Mouse (Mus musculus): ENCODE measurements at regions not wholly inside any gene's neighbourhood (a gene's known extent, or its start where the extent isn't known, plus 50 kb on each side); places are given as distances from the start of the nearest gene placed in this dataset.

GRCm38 (mm10) chr15:97502056-97502455 lies 203.6 kb downstream of the Rpap3 start:
- no peak overlapping the region for H3K4me3 ChIP-seq (ENCODE audit: low read depth, low read length)
- no peaks in the 10 kb centered on the region for H3K36me3 ChIP-seq (ENCODE audit: control insufficient read depth, insufficient read depth, low read length)
- whole genome bisulfite sequencing, result 90% methylated on average over 7 of the region's 7 CpGs
- H3K27ac ChIP-seq (ENCODE audit: low read depth, low read length), result no peak overlapping the region
- no peak for ATAC-seq (ENCODE audit: insufficient read depth, low FRiP score, low TSS enrichment)
- no peaks in the 10 kb centered on the region for H3K27me3 ChIP-seq (ENCODE audit: control insufficient read depth, insufficient read depth, low read length)
- no peak for DNase-seq (ENCODE audit: low spot score)
- H3K9me3 ChIP-seq (ENCODE audit: control insufficient read depth, low read length), result no peaks in the 10 kb centered on the region
- H3K9ac ChIP-seq (ENCODE audit: low read length), result no peak overlapping the region
- no peak overlapping the region for H3K4me2 ChIP-seq (ENCODE audit: low read depth)
- no peaks in the 10 kb centered on the region for H3K4me1 ChIP-seq (ENCODE audit: control insufficient read depth, insufficient read depth, low read length)

- 85% methylated on average over 9 of the region's 9 CpGs for WGBS
- no peaks in the 10 kb centered on the region for H3K27me3 ChIP-seq (ENCODE audit: control insufficient read depth, insufficient read depth, low read length)
- H3K4me1 ChIP-seq (ENCODE audit: control insufficient read depth, insufficient read depth, low read length), result no peaks in the 10 kb centered on the region
- H3K9me3 ChIP-seq (ENCODE audit: control insufficient read depth, low read length), result no peaks in the 10 kb centered on the region
- DNase-seq (ENCODE audit: low spot score) (no peak), ATAC-seq (ENCODE audit: insufficient read depth, low FRiP score, low TSS enrichment) (no peak)
- H3K9ac ChIP-seq (ENCODE audit: low read length), result no peak overlapping the region
- H3K36me3 ChIP-seq (ENCODE audit: control insufficient read depth, insufficient read depth, low read length), result no peaks in the 10 kb centered on the region
- H3K27ac ChIP-seq (ENCODE audit: low read depth, low read length), result no peak overlapping the region
- H3K4me2 ChIP-seq (ENCODE audit: low read depth), result no peak overlapping the region
- no peak overlapping the region for H3K4me3 ChIP-seq (ENCODE audit: low read depth, low read length)
Measured at GRCm38 (mm10) chr15:97501420-97501819, 204.2 kb downstream of the Rpap3 start.

GRCm38 (mm10) chr15:97499821-97500385 lies 205.7 kb downstream of the Rpap3 start:
- Histone ChIP-seq H3K36me3 (ENCODE audit: control insufficient read depth, insufficient read depth, low read length) (no peaks in the 10 kb centered on the region), H3K4me2 (ENCODE audit: low read depth) (no peak overlapping the region), H3K27me3 (ENCODE audit: control insufficient read depth, insufficient read depth, low read length) (no peaks in the 10 kb centered on the region), H3K4me3 (ENCODE audit: low read depth, low read length) (no peak overlapping the region), H3K9ac (ENCODE audit: low read length) (no peak overlapping the region), H3K27ac (ENCODE audit: low read depth, low read length) (no peak overlapping the region), H3K9me3 (ENCODE audit: control insufficient read depth, low read length) (no peaks in the 10 kb centered on the region), H3K4me1 (ENCODE audit: control insufficient read depth, insufficient read depth, low read length) (no peaks in the 10 kb centered on the region)
- no peak for ATAC-seq (ENCODE audit: insufficient read depth, low FRiP score, low TSS enrichment)
- DNase-seq (ENCODE audit: low spot score), result no peak
- WGBS, result 70% methylated on average over 4 of the region's 4 CpGs

GRCm38 (mm10) chr15:97499240-97499639 lies 206.4 kb downstream of the Rpap3 start:
- WGBS, result 87% methylated on average over 5 of the region's 5 CpGs
- Histone ChIP-seq H3K9me3 (ENCODE audit: control insufficient read depth, low read length) (no peaks in the 10 kb centered on the region), H3K27me3 (ENCODE audit: control insufficient read depth, insufficient read depth, low read length) (no peaks in the 10 kb centered on the region), H3K36me3 (ENCODE audit: control insufficient read depth, insufficient read depth, low read length) (no peaks in the 10 kb centered on the region), H3K4me2 (ENCODE audit: low read depth) (no peak overlapping the region), H3K4me1 (ENCODE audit: control insufficient read depth, insufficient read depth, low read length) (no peaks in the 10 kb centered on the region), H3K9ac (ENCODE audit: low read length) (no peak overlapping the region), H3K4me3 (ENCODE audit: low read depth, low read length) (no peak overlapping the region), H3K27ac (ENCODE audit: low read depth, low read length) (no peak overlapping the region)
- DNase-seq (ENCODE audit: low spot score) (no peak), ATAC-seq (ENCODE audit: insufficient read depth, low FRiP score, low TSS enrichment) (no peak)

- no peaks in the 10 kb centered on the region for H3K4me1 ChIP-seq (ENCODE audit: control insufficient read depth, insufficient read depth, low read length)
- 87% methylated on average over 3 of the region's 3 CpGs for WGBS
- no peak overlapping the region for H3K9ac ChIP-seq (ENCODE audit: low read length)
- no peak overlapping the region for H3K4me2 ChIP-seq (ENCODE audit: low read depth)
- no peak for DNase-seq (ENCODE audit: low spot score)
- no peaks in the 10 kb centered on the region for H3K9me3 ChIP-seq (ENCODE audit: control insufficient read depth, low read length)
- no peak overlapping the region for H3K4me3 ChIP-seq (ENCODE audit: low read depth, low read length)
- H3K27me3 ChIP-seq (ENCODE audit: control insufficient read depth, insufficient read depth, low read length), result no peaks in the 10 kb centered on the region
- H3K36me3 ChIP-seq (ENCODE audit: control insufficient read depth, insufficient read depth, low read length), result no peaks in the 10 kb centered on the region
- no peak for ATAC-seq (ENCODE audit: insufficient read depth, low FRiP score, low TSS enrichment)
- H3K27ac ChIP-seq (ENCODE audit: low read depth, low read length), result no peak overlapping the region
Measured at GRCm38 (mm10) chr15:97498375-97498774, 207.2 kb downstream of the Rpap3 start.

- H3K36me3 ChIP-seq (ENCODE audit: control insufficient read depth, insufficient read depth, low read length), result no peaks in the 10 kb centered on the region
- H3K9ac ChIP-seq (ENCODE audit: low read length), result no peak overlapping the region
- H3K27me3 ChIP-seq (ENCODE audit: control insufficient read depth, insufficient read depth, low read length), result no peaks in the 10 kb centered on the region
- no peaks in the 10 kb centered on the region for H3K9me3 ChIP-seq (ENCODE audit: control insufficient read depth, low read length)
- WGBS, result 83% methylated on average over 3 of the region's 3 CpGs
- H3K4me1 ChIP-seq (ENCODE audit: control insufficient read depth, insufficient read depth, low read length), result no peaks in the 10 kb centered on the region
- H3K4me2 ChIP-seq (ENCODE audit: low read depth), result no peak overlapping the region
- no peak for ATAC-seq (ENCODE audit: insufficient read depth, low FRiP score, low TSS enrichment)
- H3K4me3 ChIP-seq (ENCODE audit: low read depth, low read length), result no peak overlapping the region
- DNase-seq (ENCODE audit: low spot score), result no peak
- no peak overlapping the region for H3K27ac ChIP-seq (ENCODE audit: low read depth, low read length)
Measured at GRCm38 (mm10) chr15:97496026-97496425, 209.6 kb downstream of the Rpap3 start.

GRCm38 (mm10) chr15:97493340-97493739 lies 212.3 kb downstream of the Rpap3 start:
- Histone ChIP-seq H3K4me1 (ENCODE audit: control insufficient read depth, insufficient read depth, low read length) (no peaks in the 10 kb centered on the region), H3K27ac (ENCODE audit: low read depth, low read length) (no peak overlapping the region), H3K9me3 (ENCODE audit: control insufficient read depth, low read length) (no peaks in the 10 kb centered on the region), H3K4me3 (ENCODE audit: low read depth, low read length) (no peak overlapping the region), H3K9ac (ENCODE audit: low read length) (no peak overlapping the region), H3K27me3 (ENCODE audit: control insufficient read depth, insufficient read depth, low read length) (no peaks in the 10 kb centered on the region), H3K36me3 (ENCODE audit: control insufficient read depth, insufficient read depth, low read length) (no peaks in the 10 kb centered on the region), H3K4me2 (ENCODE audit: low read depth) (no peak overlapping the region)
- DNase-seq (ENCODE audit: low spot score) (no peak), ATAC-seq (ENCODE audit: insufficient read depth, low FRiP score, low TSS enrichment) (no peak)
- 81% methylated on average over 5 of the region's 5 CpGs for WGBS

- no peaks in the 10 kb centered on the region for H3K36me3 ChIP-seq (ENCODE audit: control insufficient read depth, insufficient read depth, low read length)
- H3K4me3 ChIP-seq (ENCODE audit: low read depth, low read length), result no peak overlapping the region
- ATAC-seq (ENCODE audit: insufficient read depth, low FRiP score, low TSS enrichment) (no peak), DNase-seq (ENCODE audit: low spot score) (no peak)
- H3K4me2 ChIP-seq (ENCODE audit: low read depth), result no peak overlapping the region
- no peaks in the 10 kb centered on the region for H3K27me3 ChIP-seq (ENCODE audit: control insufficient read depth, insufficient read depth, low read length)
- H3K27ac ChIP-seq (ENCODE audit: low read depth, low read length), result no peak overlapping the region
- H3K9ac ChIP-seq (ENCODE audit: low read length), result no peak overlapping the region
- 72% methylated on average over 7 of the region's 7 CpGs for WGBS
- H3K9me3 ChIP-seq (ENCODE audit: control insufficient read depth, low read length), result no peaks in the 10 kb centered on the region
- no peaks in the 10 kb centered on the region for H3K4me1 ChIP-seq (ENCODE audit: control insufficient read depth, insufficient read depth, low read length)
Measured at GRCm38 (mm10) chr15:97491796-97492195, 213.8 kb downstream of the Rpap3 start.

GRCm38 (mm10) chr15:97487425-97487824 lies 218.2 kb downstream of the Rpap3 start:
- no peak overlapping the region for H3K9ac ChIP-seq (ENCODE audit: low read length)
- no peaks in the 10 kb centered on the region for H3K27me3 ChIP-seq (ENCODE audit: control insufficient read depth, insufficient read depth, low read length)
- H3K4me3 ChIP-seq (ENCODE audit: low read depth, low read length), result no peak overlapping the region
- DNase-seq (ENCODE audit: low spot score) (no peak), ATAC-seq (ENCODE audit: insufficient read depth, low FRiP score, low TSS enrichment) (no peak)
- H3K27ac ChIP-seq (ENCODE audit: low read depth, low read length), result no peak overlapping the region
- H3K4me1 ChIP-seq (ENCODE audit: control insufficient read depth, insufficient read depth, low read length), result no peaks in the 10 kb centered on the region
- no peaks in the 10 kb centered on the region for H3K36me3 ChIP-seq (ENCODE audit: control insufficient read depth, insufficient read depth, low read length)
- H3K4me2 ChIP-seq (ENCODE audit: low read depth), result no peak overlapping the region
- H3K9me3 ChIP-seq (ENCODE audit: control insufficient read depth, low read length), result no peaks in the 10 kb centered on the region
- 93% methylated on average over 2 of the region's 2 CpGs for WGBS

All from neural tube, embryonic 11.5 days (tissue).